Mouse (Mus musculus) lung, adult 2 months (tissue): Measurements from ENCODE around the gene Lnpep.

Source experiments
- CTCF ChIP-seq: fragments of 200-500 bp; IDR thresholded peaks from 2 replicates; pipeline ENCODE4 v1.5.1; 2011; ENCODE audit warnings: mild to moderate bottlenecking, low read length, control low read depth; ENCODE audit not compliant: insufficient read depth
- POLR2A ChIP-seq: fragments of 200-500 bp; IDR thresholded peaks from 2 replicates; pipeline ENCODE4 v1.6.1; 2011; ENCODE audit warnings: low read depth, mild to moderate bottlenecking, control low read depth, low read length, borderline replicate concordance; ENCODE audit errors: extremely low read depth

DNA sequence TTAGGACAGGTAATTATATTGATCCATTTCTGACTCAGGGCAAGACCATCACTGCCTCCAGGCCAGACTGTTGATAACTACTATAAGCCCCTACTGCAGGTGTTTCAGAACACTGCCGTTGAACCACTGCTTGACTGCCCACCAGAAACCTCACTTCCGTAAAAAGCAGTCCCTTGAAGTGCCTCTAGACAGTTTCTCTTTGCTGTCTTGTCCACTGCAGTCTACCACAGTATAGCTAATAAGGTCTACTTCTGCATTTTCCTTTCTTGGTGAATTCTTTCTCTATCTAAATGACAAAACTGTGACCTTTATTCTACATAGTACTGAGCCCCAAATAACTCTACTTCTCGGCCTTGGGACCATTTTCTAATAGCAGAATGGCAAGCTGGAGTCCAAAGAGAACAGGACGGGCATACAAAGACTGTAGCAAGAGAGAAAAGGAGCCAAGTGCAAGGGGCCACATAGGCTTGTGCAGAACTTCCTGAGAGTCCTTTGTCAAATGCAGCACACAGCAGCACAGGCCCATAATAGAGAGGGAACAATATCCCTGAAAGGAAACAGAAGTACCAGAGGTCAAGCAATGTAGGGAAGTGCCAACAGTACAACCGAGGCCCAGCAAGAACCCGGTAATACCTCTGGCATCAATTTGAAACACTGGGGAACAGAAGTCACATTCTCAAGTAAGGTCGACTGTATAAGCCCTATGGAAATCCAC, 37.4 kb downstream of the Lnpep start:
- TF ChIP-seq CTCF = no peak
- no peak for TF ChIP-seq POLR2A
